Mouse (Mus musculus): ENCODE results near the gene Axin2.

- TF ChIP-seq EP300 (IDR thresholded peaks at IDR 0.05; ENCODE audit: low read depth) (no peak), CTCF (IDR thresholded peaks at IDR 0.05; ENCODE audit: low read depth) (no peak)
Observed at GRCm38 (mm10) chr11:108955943-108956342, 35.8 kb downstream of the Axin2 start.

Measured in heart, postnatal 0 days (tissue).